Mouse (Mus musculus) testis, adult 2 months (tissue): Measurements from ENCODE around the gene Sipa1l1.

ENCODE experiments used
- CTCF ChIP-seq: fragments of 200-500 bp; IDR thresholded peaks from 2 replicates; pipeline ENCODE4 v1.5.1; 2012; ENCODE audit warnings: low read depth, mild to moderate bottlenecking, inconsistent platforms, low read length, moderate library complexity; ENCODE audit not compliant: control insufficient read depth, insufficient read depth, insufficient replicate concordance
- POLR2A ChIP-seq: fragments of 200-500 bp; IDR thresholded peaks from 2 replicates; pipeline ENCODE4 v1.6.1; 2012; ENCODE audit warnings: low read depth, mild to moderate bottlenecking, inconsistent platforms, low read length, moderate library complexity; ENCODE audit not compliant: control insufficient read depth

DNA sequence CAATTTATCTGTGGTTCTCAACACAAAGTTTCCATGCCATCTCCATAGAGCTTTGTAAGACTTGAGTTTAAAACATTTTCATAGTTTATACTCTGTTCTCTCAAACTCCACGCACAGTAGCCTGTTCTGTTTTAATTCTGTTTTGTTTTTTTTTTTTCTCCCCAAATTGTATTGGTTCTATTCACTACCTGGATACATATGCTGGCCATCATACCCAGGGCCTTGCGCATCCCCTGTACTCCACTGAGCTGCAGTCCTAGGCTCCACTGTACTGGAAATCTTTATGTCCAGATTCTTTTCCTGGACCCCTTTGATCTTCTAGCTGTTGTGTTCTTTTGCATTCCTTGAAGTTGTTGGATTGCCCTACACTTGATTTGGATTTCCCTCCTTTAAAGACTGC lies 56.2 kb downstream of the Sipa1l1 start:
- no peak for TF ChIP-seq POLR2A
- TF ChIP-seq CTCF, result no peak
